Mouse (Mus musculus): Measurements from ENCODE around the gene Gm49450. TPM values are rescaled to one million over a fixed set of nuclear protein-coding genes. Genes with fewer than 3 reads are reported as not detected.
A peak's percentile ranks its signal among the peaks of the same experiment; 100 is the strongest.

Gm49450 gene
- polyA plus RNA-seq, 1 experiment: not detected

GRCm38 (mm10) chr15:98893036-98893435 lies 60.3 kb downstream of the Gm49450 start:
- TF ChIP-seq POLR2A (IDR thresholded peaks at IDR 0.05; ENCODE audit: low read depth, low read length): no peak
- TF ChIP-seq CTCF (conservative IDR thresholded peaks at IDR 0.05; ENCODE audit: insufficient read depth, insufficient read length, low read depth, low read length): no peak
- no peak for DNase-seq
- Histone ChIP-seq H3K27me3 (replicated peaks; ENCODE audit: control insufficient read depth, insufficient read depth, low read length) (no peaks in the 10 kb centered on the region; the same call in 1 of the 2 replicates), H3K4me1 (ENCODE audit: control insufficient read depth, insufficient read depth, low read length) (peaks cover 4% of the 10 kb centered on the region; the same call in 1 of the 2 replicates), H3K36me3 (ENCODE audit: control insufficient read depth, insufficient read depth, low read length) (no peaks in the 10 kb centered on the region), H3K27ac (ENCODE audit: insufficient read depth, low read depth, low read length) (no peak overlapping the region), H3K4me3 (ENCODE audit: insufficient read depth, low read depth, low read length) (no peak overlapping the region)
- 86% methylated on average over 4 of the region's 4 CpGs for WGBS

- no peaks in the 10 kb centered on the region for H3K36me3 ChIP-seq (ENCODE audit: control insufficient read depth, insufficient read depth, low read length)
- H3K4me1 ChIP-seq (ENCODE audit: control insufficient read depth, insufficient read depth, low read length): peaks cover 4% of the 10 kb centered on the region; the same call in 1 of the 2 replicates
- H3K4me3 ChIP-seq (ENCODE audit: insufficient read depth, low read depth, low read length): no peak overlapping the region
- 31% methylated on average over 6 of the region's 6 CpGs for WGBS
- TF ChIP-seq CTCF (conservative IDR thresholded peaks at IDR 0.05; ENCODE audit: insufficient read depth, insufficient read length, low read depth, low read length) (peak; percentile 100), POLR2A (IDR thresholded peaks at IDR 0.05; ENCODE audit: low read depth, low read length) (no peak)
- DNase-seq: peak; percentile 89
- no peak overlapping the region for H3K27ac ChIP-seq (ENCODE audit: insufficient read depth, low read depth, low read length)
- no peaks in the 10 kb centered on the region; the same call in 1 of the 2 replicates for H3K27me3 ChIP-seq (replicated peaks; ENCODE audit: control insufficient read depth, insufficient read depth, low read length)
Measured at GRCm38 (mm10) chr15:98891907-98892606, 61.3 kb downstream of the Gm49450 start.

- H3K4me3 ChIP-seq (ENCODE audit: insufficient read depth, low read depth, low read length): no peak overlapping the region
- 39% methylated on average over 19 of the region's 19 CpGs for whole genome bisulfite sequencing
- H3K4me1 ChIP-seq (ENCODE audit: control insufficient read depth, insufficient read depth, low read length): peaks cover 4% of the 10 kb centered on the region; the same call in 1 of the 2 replicates
- TF ChIP-seq CTCF (conservative IDR thresholded peaks at IDR 0.05; ENCODE audit: insufficient read depth, insufficient read length, low read depth, low read length) (no peak), POLR2A (IDR thresholded peaks at IDR 0.05; ENCODE audit: low read depth, low read length) (no peak)
- no peak for DNase-seq
- H3K36me3 ChIP-seq (ENCODE audit: control insufficient read depth, insufficient read depth, low read length): no peaks in the 10 kb centered on the region
- no peaks in the 10 kb centered on the region; the same call in 1 of the 2 replicates for H3K27me3 ChIP-seq (replicated peaks; ENCODE audit: control insufficient read depth, insufficient read depth, low read length)
- H3K27ac ChIP-seq (ENCODE audit: insufficient read depth, low read depth, low read length): no peak overlapping the region
Measured at GRCm38 (mm10) chr15:98891198-98891742, 62.1 kb downstream of the Gm49450 start.

- WGBS: 80% methylated on average over 7 of the region's 7 CpGs
- DNase-seq: no peak
- TF ChIP-seq POLR2A (IDR thresholded peaks at IDR 0.05; ENCODE audit: low read depth, low read length) (no peak), CTCF (conservative IDR thresholded peaks at IDR 0.05; ENCODE audit: insufficient read depth, insufficient read length, low read depth, low read length) (no peak)
- H3K4me3 ChIP-seq (ENCODE audit: insufficient read depth, low read depth, low read length): no peak overlapping the region
- no peak overlapping the region for H3K27ac ChIP-seq (ENCODE audit: insufficient read depth, low read depth, low read length)
- H3K36me3 ChIP-seq (ENCODE audit: control insufficient read depth, insufficient read depth, low read length): no peaks in the 10 kb centered on the region
- no peaks in the 10 kb centered on the region for H3K27me3 ChIP-seq (replicated peaks; ENCODE audit: control insufficient read depth, insufficient read depth, low read length)
- H3K4me1 ChIP-seq (ENCODE audit: control insufficient read depth, insufficient read depth, low read length): no peaks in the 10 kb centered on the region; the same call in 1 of the 2 replicates
Measured at GRCm38 (mm10) chr15:98887526-98887925, 65.8 kb downstream of the Gm49450 start.

GRCm38 (mm10) chr15:98886667-98887387 lies 66.5 kb downstream of the Gm49450 start:
- no peak overlapping the region for H3K4me3 ChIP-seq (ENCODE audit: insufficient read depth, low read depth, low read length)
- TF ChIP-seq POLR2A (IDR thresholded peaks at IDR 0.05; ENCODE audit: low read depth, low read length) (no peak), CTCF (conservative IDR thresholded peaks at IDR 0.05; ENCODE audit: insufficient read depth, insufficient read length, low read depth, low read length) (no peak)
- no peak for DNase-seq
- no peak overlapping the region for H3K27ac ChIP-seq (ENCODE audit: insufficient read depth, low read depth, low read length)
- WGBS: 74% methylated on average over 8 of the region's 8 CpGs
- no peaks in the 10 kb centered on the region; the same call in 1 of the 2 replicates for H3K4me1 ChIP-seq (ENCODE audit: control insufficient read depth, insufficient read depth, low read length)
- no peaks in the 10 kb centered on the region for H3K27me3 ChIP-seq (replicated peaks; ENCODE audit: control insufficient read depth, insufficient read depth, low read length)
- H3K36me3 ChIP-seq (ENCODE audit: control insufficient read depth, insufficient read depth, low read length): no peaks in the 10 kb centered on the region

- Histone ChIP-seq H3K27ac (ENCODE audit: insufficient read depth, low read depth, low read length) (peak overlapping the region; percentile 94), H3K4me3 (ENCODE audit: insufficient read depth, low read depth, low read length) (no peak overlapping the region), H3K36me3 (ENCODE audit: control insufficient read depth, insufficient read depth, low read length) (no peaks in the 10 kb centered on the region), H3K4me1 (ENCODE audit: control insufficient read depth, insufficient read depth, low read length) (peaks cover 9% of the 10 kb centered on the region; the same call in 1 of the 2 replicates), H3K27me3 (replicated peaks; ENCODE audit: control insufficient read depth, insufficient read depth, low read length) (no peaks in the 10 kb centered on the region)
- WGBS: 50% methylated on average over 1 of the region's 1 CpGs
- TF ChIP-seq CTCF (conservative IDR thresholded peaks at IDR 0.05; ENCODE audit: insufficient read depth, insufficient read length, low read depth, low read length) (no peak), POLR2A (IDR thresholded peaks at IDR 0.05; ENCODE audit: low read depth, low read length) (no peak)
- DNase-seq: peak; percentile 57
Measured at GRCm38 (mm10) chr15:98884106-98884505, 69.2 kb downstream of the Gm49450 start.

GRCm38 (mm10) chr15:98883661-98884060 lies 69.7 kb downstream of the Gm49450 start:
- Histone ChIP-seq H3K4me3 (ENCODE audit: insufficient read depth, low read depth, low read length) (no peak overlapping the region), H3K36me3 (ENCODE audit: control insufficient read depth, insufficient read depth, low read length) (no peaks in the 10 kb centered on the region), H3K4me1 (ENCODE audit: control insufficient read depth, insufficient read depth, low read length) (peaks cover 9% of the 10 kb centered on the region; the same call in 1 of the 2 replicates), H3K27ac (ENCODE audit: insufficient read depth, low read depth, low read length) (peak overlapping the region; percentile 94), H3K27me3 (replicated peaks; ENCODE audit: control insufficient read depth, insufficient read depth, low read length) (no peaks in the 10 kb centered on the region)
- no peak for TF ChIP-seq CTCF (conservative IDR thresholded peaks at IDR 0.05; ENCODE audit: insufficient read depth, insufficient read length, low read depth, low read length)
- peak; percentile 93 for DNase-seq

Other genes with a start within 250 kb of the Gm49450 start
- 0.42 and 0.60 TPM in 2 replicates for gene Ccdc65, start 245.3 kb downstream of the Gm49450 start, polyA plus RNA-seq (2012; rRNA removed)
- 9.3 and 10.1 TPM in 2 replicates for gene Fkbp11, start 225.4 kb downstream of the Gm49450 start, polyA plus RNA-seq (2012; rRNA removed)
- gene Arf3, start 190.3 kb downstream of the Gm49450 start, polyA plus RNA-seq (2012; rRNA removed): 114 and 143 TPM in 2 replicates
- gene Wnt10b, start 175.4 kb downstream of the Gm49450 start, polyA plus RNA-seq (2012; rRNA removed): 0.22 and 0.25 TPM in 2 replicates
- 0.04 TPM in 1 of 2 replicates, not detected in the other for gene Wnt1, start 163.7 kb downstream of the Gm49450 start, polyA plus RNA-seq (2012; rRNA removed)
- gene Ddn, start 144.1 kb downstream of the Gm49450 start, polyA plus RNA-seq (2012; rRNA removed): 12.1 and 12.3 TPM in 2 replicates
- 68.9 and 72.7 TPM in 2 replicates for gene Prkag1, start 122.0 kb downstream of the Gm49450 start, polyA plus RNA-seq (2012; rRNA removed)
- gene Kmt2d, start 82.3 kb downstream of the Gm49450 start, polyA plus RNA-seq (2012; rRNA removed): 18.8 and 20.8 TPM in 2 replicates
- 6.4 and 7.1 TPM in 2 replicates for gene Rhebl1, start 59.0 kb downstream of the Gm49450 start, polyA plus RNA-seq (2012; rRNA removed)
- gene Dhh, start 55.0 kb downstream of the Gm49450 start, polyA plus RNA-seq (2012; rRNA removed): 1.2 and 1.5 TPM in 2 replicates
- 36.1 and 50.2 TPM in 2 replicates for gene Lmbr1l, start 35.3 kb downstream of the Gm49450 start, polyA plus RNA-seq (2012; rRNA removed)
- gene Tuba1b, start 19.0 kb downstream of the Gm49450 start, polyA plus RNA-seq (2012; rRNA removed): 488 and 540 TPM in 2 replicates
- gene Tuba1a, start 152 bp upstream of the Gm49450 start, polyA plus RNA-seq (2012; rRNA removed): 121 and 131 TPM in 2 replicates
- gene Tuba1c, start 76.3 kb upstream of the Gm49450 start, polyA plus RNA-seq (2012; rRNA removed): 128 and 146 TPM in 2 replicates
- 1.7 and 3.2 TPM in 2 replicates for gene Prph, start 101.6 kb upstream of the Gm49450 start, polyA plus RNA-seq (2012; rRNA removed)
- 0.29 and 0.33 TPM in 2 replicates for gene Troap, start 121.0 kb upstream of the Gm49450 start, polyA plus RNA-seq (2012; rRNA removed)
- gene C1ql4, start 134.3 kb upstream of the Gm49450 start, polyA plus RNA-seq (2012; rRNA removed): 0.44 and 0.61 TPM in 2 replicates
- gene Dnajc22, start 139.6 kb upstream of the Gm49450 start, polyA plus RNA-seq (2012; rRNA removed): 49.9 and 53.4 TPM in 2 replicates
- gene Spats2, start 172.4 kb upstream of the Gm49450 start, polyA plus RNA-seq (2012; rRNA removed): 8.6 and 10.0 TPM in 2 replicates

All from kidney, adult 2 months (tissue).